Mouse (Mus musculus): ENCODE data around the gene Atp2b4. TPM values are rescaled to one million over a fixed set of nuclear protein-coding genes. Genes with fewer than 3 reads are reported as not detected.
"Not testable (repeated sequence)": the region's sequence is repeated elsewhere in the genome, so short reads cannot be mapped to it uniquely, and the experiment has no call there.

Gene Atp2b4
- polyA plus RNA-seq, 1 experiment from 2014 or later, result 10.3 TPM

DNA sequence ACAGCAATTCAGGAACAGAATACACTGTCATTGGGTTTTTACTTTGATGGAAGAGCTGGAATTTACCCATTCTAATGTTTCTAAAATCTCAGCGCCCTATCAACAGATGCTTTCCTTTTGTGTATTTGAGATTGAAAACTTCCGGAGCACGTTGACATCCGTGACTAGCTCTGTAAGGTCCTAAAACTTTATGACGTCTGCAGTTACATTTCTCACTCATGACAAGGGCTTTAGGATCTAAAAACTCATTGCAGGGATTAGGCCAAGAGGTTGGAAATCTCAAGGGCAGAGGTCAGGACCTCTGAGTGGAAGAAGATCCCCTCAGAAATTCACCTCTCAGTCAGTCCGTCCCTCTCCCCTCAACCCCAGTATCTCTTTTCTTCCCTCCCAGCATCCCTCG lies 112.5 kb downstream of the Atp2b4 start:
- no peak for ATAC-seq (replicated peaks; ENCODE audit: extremely low read depth, insufficient read depth, low FRiP score)
- 69% methylated on average over 7 of the region's 7 CpGs for WGBS
- Histone ChIP-seq H3K9ac (ENCODE audit: low read length) (no peak overlapping the region), H3K36me3 (ENCODE audit: control insufficient read depth, insufficient read depth) (no peaks in the 10 kb centered on the region), H3K4me2 (ENCODE audit: low read depth, low read length) (no peak overlapping the region), H3K9me3 (replicated peaks; ENCODE audit: control insufficient read depth, low read length) (no peaks in the 10 kb centered on the region), H3K4me1 (ENCODE audit: control insufficient read depth, insufficient read depth, low read length) (no peaks in the 10 kb centered on the region), H3K4me3 (ENCODE audit: low read length) (no peak overlapping the region), H3K27me3 (ENCODE audit: control insufficient read depth, insufficient read depth, low read length) (no peaks in the 10 kb centered on the region), H3K27ac (ENCODE audit: low read length) (no peak overlapping the region)

DNA sequence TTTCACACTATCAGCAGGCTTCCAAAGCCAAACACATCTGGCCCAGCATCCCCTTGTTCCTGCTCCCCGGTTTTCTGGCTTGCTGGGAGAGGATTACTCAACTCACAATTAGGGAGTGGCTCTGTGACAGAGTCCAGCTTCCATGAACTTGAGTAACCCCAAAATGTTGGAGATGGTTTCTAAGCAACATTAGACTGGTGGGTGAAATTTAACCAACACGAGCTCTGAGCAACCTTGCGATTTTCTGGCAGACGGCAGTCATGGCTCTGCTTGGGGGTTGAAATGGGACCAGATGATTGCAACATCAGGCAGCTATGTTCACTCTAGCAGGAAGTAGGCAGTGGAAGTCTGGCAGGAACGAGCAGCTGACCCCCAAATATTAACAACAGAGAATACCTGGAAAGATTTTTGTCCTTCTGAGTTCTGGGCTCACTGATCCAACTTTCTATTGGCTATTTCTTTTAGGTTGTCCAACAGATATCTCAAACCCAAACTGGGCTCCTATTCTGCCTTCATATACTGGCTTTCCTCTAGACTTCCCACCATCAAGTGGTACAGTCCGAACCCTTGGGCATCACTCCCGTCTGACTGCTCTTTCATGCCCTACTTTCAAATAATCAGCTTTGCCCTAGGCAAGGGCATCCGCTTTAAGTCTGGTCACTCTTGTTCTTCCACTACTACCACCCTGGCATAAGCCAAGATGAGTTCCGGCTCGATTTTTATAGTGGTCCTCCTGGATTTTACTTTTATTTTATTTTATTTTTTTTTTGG lies 114.9 kb downstream of the Atp2b4 start:
- Histone ChIP-seq H3K4me3 (ENCODE audit: low read length) (no peak overlapping the region), H3K9ac (ENCODE audit: low read length) (no peak overlapping the region), H3K27me3 (ENCODE audit: control insufficient read depth, insufficient read depth, low read length) (no peaks in the 10 kb centered on the region), H3K4me1 (ENCODE audit: control insufficient read depth, insufficient read depth, low read length) (no peaks in the 10 kb centered on the region), H3K27ac (ENCODE audit: low read length) (no peak overlapping the region), H3K36me3 (ENCODE audit: control insufficient read depth, insufficient read depth) (no peaks in the 10 kb centered on the region), H3K9me3 (replicated peaks; ENCODE audit: control insufficient read depth, low read length) (no peaks in the 10 kb centered on the region), H3K4me2 (ENCODE audit: low read depth, low read length) (no peak overlapping the region)
- ATAC-seq (replicated peaks; ENCODE audit: extremely low read depth, insufficient read depth, low FRiP score), result 0 out of 2 replicates have a peak, but pooled peaks have one; percentile 18
- 67% methylated on average over 10 of the region's 10 CpGs for WGBS

DNA sequence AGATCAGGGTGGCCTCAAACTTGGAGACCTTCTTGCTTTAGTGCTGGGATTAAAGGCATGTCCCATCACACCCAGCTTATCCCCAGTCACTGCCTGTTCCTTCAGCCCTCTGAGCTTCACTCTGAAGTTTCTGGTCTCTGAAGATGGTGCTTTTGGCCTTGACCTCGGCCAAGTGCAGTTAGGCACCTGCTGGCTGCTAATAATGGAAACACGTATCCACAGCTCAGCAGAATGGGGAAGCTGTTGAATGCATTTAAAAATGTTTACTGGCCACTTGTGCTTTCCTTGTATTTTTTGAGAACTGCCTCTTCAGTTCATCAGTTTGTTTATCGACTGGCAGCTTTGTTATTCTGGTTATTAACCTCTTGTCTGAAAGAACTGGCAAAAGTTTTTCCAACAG lies 129.0 kb downstream of the Atp2b4 start:
- 60% methylated on average over 3 of the region's 3 CpGs for WGBS
- no peak overlapping the region for H3K9ac ChIP-seq (ENCODE audit: low read length)
- no peak overlapping the region for H3K4me3 ChIP-seq (ENCODE audit: low read length)
- no peak for ATAC-seq (replicated peaks; ENCODE audit: extremely low read depth, insufficient read depth, low FRiP score)
- no peaks in the 10 kb centered on the region for H3K27me3 ChIP-seq (ENCODE audit: control insufficient read depth, insufficient read depth, low read length)
- H3K4me1 ChIP-seq (ENCODE audit: control insufficient read depth, insufficient read depth, low read length), result no peaks in the 10 kb centered on the region
- no peaks in the 10 kb centered on the region for H3K9me3 ChIP-seq (replicated peaks; ENCODE audit: control insufficient read depth, low read length)
- H3K4me2 ChIP-seq (ENCODE audit: low read depth, low read length), result no peak overlapping the region
- H3K27ac ChIP-seq (ENCODE audit: low read length), result no peak overlapping the region
- no peaks in the 10 kb centered on the region for H3K36me3 ChIP-seq (ENCODE audit: control insufficient read depth, insufficient read depth)

DNA sequence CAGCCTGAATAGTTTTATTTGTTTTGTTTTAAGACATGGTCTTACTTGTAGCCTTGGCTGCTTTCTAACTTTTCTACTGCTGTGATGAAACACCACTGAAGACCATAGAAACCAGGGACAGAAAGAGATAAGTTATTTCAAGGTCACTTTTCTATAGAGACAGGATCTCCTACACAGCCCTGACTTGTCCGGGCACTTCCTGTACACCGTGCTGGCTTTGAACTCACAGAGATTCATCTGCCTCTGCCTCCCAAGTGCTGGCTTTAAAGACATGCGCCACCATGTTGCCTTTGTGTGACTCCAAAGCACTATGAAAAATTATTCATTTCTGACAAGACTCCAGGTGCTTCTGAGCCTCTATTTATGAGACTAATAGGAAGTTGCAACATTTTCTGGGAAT lies 129.6 kb downstream of the Atp2b4 start:
- Histone ChIP-seq H3K4me3 (ENCODE audit: low read length) (no peak overlapping the region), H3K27ac (ENCODE audit: low read length) (no peak overlapping the region), H3K4me2 (ENCODE audit: low read depth, low read length) (no peak overlapping the region), H3K4me1 (ENCODE audit: control insufficient read depth, insufficient read depth, low read length) (no peaks in the 10 kb centered on the region), H3K36me3 (ENCODE audit: control insufficient read depth, insufficient read depth) (no peaks in the 10 kb centered on the region), H3K9ac (ENCODE audit: low read length) (no peak overlapping the region), H3K27me3 (ENCODE audit: control insufficient read depth, insufficient read depth, low read length) (no peaks in the 10 kb centered on the region), H3K9me3 (replicated peaks; ENCODE audit: control insufficient read depth, low read length) (no peaks in the 10 kb centered on the region)
- ATAC-seq (replicated peaks; ENCODE audit: extremely low read depth, insufficient read depth, low FRiP score), result no peak
- 71% methylated on average over 3 of the region's 3 CpGs for WGBS

DNA sequence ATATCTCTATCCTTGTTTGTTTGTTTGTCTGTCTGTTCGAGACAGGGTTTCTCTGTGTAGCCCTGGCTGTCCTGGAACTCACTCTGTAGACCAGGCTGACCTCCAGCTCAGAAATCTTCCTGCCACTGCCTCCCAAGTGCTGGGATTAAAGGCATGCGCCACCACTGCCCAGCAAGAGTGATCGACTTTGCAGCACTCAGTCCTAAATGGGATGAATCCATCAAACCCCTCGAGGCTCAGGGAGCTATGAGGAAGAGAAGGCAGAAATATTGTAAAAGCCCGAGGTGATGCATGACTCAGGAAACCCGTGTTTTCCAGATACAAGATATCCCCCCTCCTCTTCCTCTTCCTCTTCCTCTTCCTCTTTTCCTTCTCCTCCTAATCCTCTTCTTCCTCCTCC lies 130.1 kb downstream of the Atp2b4 start:
- H3K4me2 ChIP-seq (ENCODE audit: low read depth, low read length), result no peak overlapping the region
- no peak overlapping the region for H3K9ac ChIP-seq (ENCODE audit: low read length)
- 71% methylated on average over 6 of the region's 6 CpGs for WGBS
- no peaks in the 10 kb centered on the region for H3K27me3 ChIP-seq (ENCODE audit: control insufficient read depth, insufficient read depth, low read length)
- no peak overlapping the region for H3K4me3 ChIP-seq (ENCODE audit: low read length)
- H3K36me3 ChIP-seq (ENCODE audit: control insufficient read depth, insufficient read depth), result no peaks in the 10 kb centered on the region
- no peak for ATAC-seq (replicated peaks; ENCODE audit: extremely low read depth, insufficient read depth, low FRiP score)
- H3K27ac ChIP-seq (ENCODE audit: low read length), result no peak overlapping the region
- no peaks in the 10 kb centered on the region for H3K4me1 ChIP-seq (ENCODE audit: control insufficient read depth, insufficient read depth, low read length)
- no peaks in the 10 kb centered on the region for H3K9me3 ChIP-seq (replicated peaks; ENCODE audit: control insufficient read depth, low read length)

DNA sequence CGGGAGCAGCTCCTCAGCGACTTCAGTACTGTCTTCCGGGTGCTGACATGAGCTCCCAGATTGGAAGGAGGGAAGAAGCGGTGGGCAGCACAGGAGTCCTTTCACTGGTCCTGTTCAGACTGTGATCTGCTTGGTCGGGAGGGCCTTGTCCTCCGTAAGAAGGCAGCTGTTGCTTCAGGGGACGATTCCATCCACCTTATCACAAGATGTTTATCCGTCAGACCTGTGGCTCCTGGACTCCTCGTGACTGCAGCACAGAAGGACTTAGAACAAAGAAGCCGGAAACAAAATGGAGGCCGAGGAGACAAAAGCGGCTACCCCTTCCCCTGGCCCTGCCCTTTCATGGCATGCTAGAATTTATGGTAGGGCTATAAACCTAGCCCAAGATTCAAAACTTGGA lies 130.7 kb downstream of the Atp2b4 start:
- no peaks in the 10 kb centered on the region for H3K27me3 ChIP-seq (ENCODE audit: control insufficient read depth, insufficient read depth, low read length)
- H3K27ac ChIP-seq (ENCODE audit: low read length), result no peak overlapping the region
- no peak overlapping the region for H3K4me3 ChIP-seq (ENCODE audit: low read length)
- no peak for ATAC-seq (replicated peaks; ENCODE audit: extremely low read depth, insufficient read depth, low FRiP score)
- H3K9ac ChIP-seq (ENCODE audit: low read length), result no peak overlapping the region
- no peaks in the 10 kb centered on the region for H3K4me1 ChIP-seq (ENCODE audit: control insufficient read depth, insufficient read depth, low read length)
- H3K9me3 ChIP-seq (replicated peaks; ENCODE audit: control insufficient read depth, low read length), result no peaks in the 10 kb centered on the region
- H3K36me3 ChIP-seq (ENCODE audit: control insufficient read depth, insufficient read depth), result no peaks in the 10 kb centered on the region
- no peak overlapping the region for H3K4me2 ChIP-seq (ENCODE audit: low read depth, low read length)
- WGBS, result 79% methylated on average over 12 of the region's 12 CpGs

DNA sequence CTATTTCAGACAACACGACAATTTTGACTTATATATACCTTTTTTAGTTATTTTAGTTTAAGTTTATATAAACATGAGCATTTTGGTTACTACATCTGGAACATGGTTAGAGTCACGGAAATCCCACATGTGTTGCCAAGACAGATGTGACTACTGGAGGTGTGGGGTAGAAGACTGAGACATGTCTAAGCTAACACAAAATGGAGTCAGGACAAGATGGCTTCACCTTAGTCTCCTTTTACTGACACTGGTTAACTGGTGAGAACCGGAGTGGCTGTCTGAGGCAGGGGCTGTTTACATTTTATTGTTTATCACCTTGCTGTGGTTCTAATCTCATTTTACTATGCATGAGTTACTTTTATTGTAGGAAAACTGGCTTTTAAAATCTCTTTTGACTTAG lies 132.2 kb downstream of the Atp2b4 start:
- Histone ChIP-seq H3K9ac (ENCODE audit: low read length) (no peak overlapping the region), H3K27ac (ENCODE audit: low read length) (no peak overlapping the region), H3K4me3 (ENCODE audit: low read length) (no peak overlapping the region), H3K4me1 (ENCODE audit: control insufficient read depth, insufficient read depth, low read length) (no peaks in the 10 kb centered on the region), H3K9me3 (replicated peaks; ENCODE audit: control insufficient read depth, low read length) (no peaks in the 10 kb centered on the region), H3K36me3 (ENCODE audit: control insufficient read depth, insufficient read depth) (no peaks in the 10 kb centered on the region), H3K27me3 (ENCODE audit: control insufficient read depth, insufficient read depth, low read length) (no peaks in the 10 kb centered on the region), H3K4me2 (ENCODE audit: low read depth, low read length) (no peak overlapping the region)
- WGBS, result 82% methylated on average over 3 of the region's 3 CpGs
- no peak for ATAC-seq (replicated peaks; ENCODE audit: extremely low read depth, insufficient read depth, low FRiP score)

DNA sequence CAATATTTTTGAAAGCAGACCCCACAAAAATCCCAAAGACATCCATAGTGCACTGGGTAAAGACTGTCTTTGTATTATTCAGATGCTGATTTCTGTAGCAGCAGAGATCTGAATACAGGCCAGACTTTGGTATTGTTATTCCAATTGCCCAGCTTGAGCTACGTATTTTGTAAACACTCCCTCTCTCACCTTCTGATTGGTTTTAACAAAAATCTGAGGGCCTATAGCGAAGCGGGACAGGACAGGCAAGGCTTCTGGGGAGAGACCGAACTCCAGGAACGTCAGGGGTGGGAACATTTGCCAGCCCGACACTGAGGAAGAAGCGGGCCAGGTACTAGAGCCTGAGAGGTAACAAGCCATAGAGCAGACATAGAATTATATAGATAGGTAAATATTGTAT lies 133.1 kb downstream of the Atp2b4 start:
- no peaks in the 10 kb centered on the region; the same call in 1 of the 2 replicates for H3K4me1 ChIP-seq (ENCODE audit: control insufficient read depth, insufficient read depth, low read length)
- H3K9me3 ChIP-seq (replicated peaks; ENCODE audit: control insufficient read depth, low read length), result no peaks in the 10 kb centered on the region
- no peak overlapping the region for H3K27ac ChIP-seq (ENCODE audit: low read length)
- H3K4me3 ChIP-seq (ENCODE audit: low read length), result no peak overlapping the region
- H3K36me3 ChIP-seq (ENCODE audit: control insufficient read depth, insufficient read depth), result no peaks in the 10 kb centered on the region
- H3K27me3 ChIP-seq (ENCODE audit: control insufficient read depth, insufficient read depth, low read length), result no peaks in the 10 kb centered on the region
- no peak overlapping the region for H3K4me2 ChIP-seq (ENCODE audit: low read depth, low read length)
- WGBS, result 71% methylated on average over 7 of the region's 7 CpGs
- ATAC-seq (replicated peaks; ENCODE audit: extremely low read depth, insufficient read depth, low FRiP score), result no peak
- H3K9ac ChIP-seq (ENCODE audit: low read length), result no peak overlapping the region

DNA sequence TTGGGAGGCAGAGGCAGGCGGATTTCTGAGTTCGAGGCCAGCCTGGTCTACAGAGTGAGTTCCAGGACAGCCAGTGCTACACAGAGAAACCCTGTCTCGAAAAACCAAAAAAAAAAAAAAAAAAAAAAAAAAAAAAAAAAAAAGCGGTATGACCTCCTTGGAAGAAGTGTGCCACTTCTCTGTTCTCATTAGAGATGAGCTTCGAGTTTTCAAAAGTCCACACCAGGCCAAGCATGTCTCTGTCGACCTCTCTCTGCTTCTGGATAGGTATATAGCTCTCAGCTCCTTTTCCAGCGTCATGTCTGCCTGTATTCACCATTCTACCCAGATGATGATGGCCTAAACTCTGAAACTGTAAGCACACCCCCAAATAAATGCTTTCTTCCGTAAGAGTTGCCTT lies 135.1 kb downstream of the Atp2b4 start:
- not testable (repeated sequence) for ATAC-seq (replicated peaks; ENCODE audit: extremely low read depth, insufficient read depth, low FRiP score)
- 87% methylated on average over 7 of the region's 8 CpGs for WGBS

More for the DNA sequence above, 135.1 kb downstream of the Atp2b4 start:
- H3K4me1 ChIP-seq (ENCODE audit: control insufficient read depth, insufficient read depth, low read length); H3K27me3 ChIP-seq (ENCODE audit: control insufficient read depth, insufficient read depth, low read length); H3K4me3 ChIP-seq (ENCODE audit: low read length); H3K9me3 ChIP-seq (replicated peaks; ENCODE audit: control insufficient read depth, low read length); H3K9ac ChIP-seq (ENCODE audit: low read length); H3K4me2 ChIP-seq (ENCODE audit: low read depth, low read length); H3K36me3 ChIP-seq (ENCODE audit: control insufficient read depth, insufficient read depth); H3K27ac ChIP-seq (ENCODE audit: low read length): not testable (repeated sequence)

Data from heart, embryonic 16.5 days (tissue).